Mouse (Mus musculus) urinary bladder, postnatal 36 days (tissue): ENCODE measurements around the gene Nsun7.
A peak's percentile ranks its signal among the peaks of the same experiment; 100 is the strongest.

Source experiments
- DNase-seq, 2 experiments: peaks; one replicate each; pipeline ENCODE4 v3.0.0; 2022; ENCODE audit warnings: low spot score in 2 of 2, mixed read lengths in 1 of 2

The Nsun7 gene

DNA sequence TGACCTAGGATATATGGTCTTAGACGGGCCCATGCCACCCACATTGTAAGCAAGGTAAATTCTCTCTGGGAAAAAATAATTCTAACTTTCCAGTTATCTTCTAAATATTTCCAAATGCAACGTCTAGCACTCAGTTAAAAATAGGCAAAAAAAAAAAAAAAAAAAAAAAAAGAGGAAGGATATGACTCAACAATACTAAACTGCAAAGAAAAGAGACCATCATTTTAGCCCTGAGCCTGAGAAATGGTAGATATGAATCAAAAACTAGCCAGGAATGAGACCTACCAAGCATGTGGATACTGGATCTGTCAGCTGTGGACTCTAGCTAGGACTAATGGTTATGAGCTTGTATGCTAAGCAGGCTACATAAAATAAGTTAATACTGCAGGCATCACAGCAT is 20.0 kb downstream of the Nsun7 start:
- DNase-seq: no peak

- no peak for DNase-seq
Measured at GRCm38 (mm10) chr5:66280742-66281141, 21.0 kb downstream of the Nsun7 start.

DNA sequence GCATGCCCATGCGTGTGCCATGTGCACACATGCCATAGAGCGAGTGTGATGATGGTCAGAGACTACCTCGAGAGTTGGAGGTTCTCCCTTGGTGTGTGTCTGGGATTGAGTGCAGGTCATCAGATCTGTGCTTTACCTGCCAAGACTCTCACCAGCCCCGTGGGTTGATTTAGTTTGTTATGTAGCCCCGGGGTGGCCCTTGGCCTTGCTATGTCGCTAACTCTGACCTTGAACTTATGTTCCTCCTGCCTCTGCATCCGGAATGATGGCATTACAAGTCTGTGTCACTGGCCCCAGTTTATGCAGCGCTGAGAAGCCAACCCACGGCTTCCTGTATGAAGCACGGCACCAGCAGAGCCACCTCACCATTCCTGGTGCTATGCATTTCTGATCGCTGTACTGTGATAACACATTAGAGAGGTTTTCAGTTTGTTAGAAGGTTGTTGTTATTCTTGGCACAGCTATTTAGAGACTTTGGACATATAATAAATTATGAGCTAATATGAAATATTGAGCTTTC is 34.5 kb downstream of the Nsun7 start:
- DNase-seq: no peak

DNA sequence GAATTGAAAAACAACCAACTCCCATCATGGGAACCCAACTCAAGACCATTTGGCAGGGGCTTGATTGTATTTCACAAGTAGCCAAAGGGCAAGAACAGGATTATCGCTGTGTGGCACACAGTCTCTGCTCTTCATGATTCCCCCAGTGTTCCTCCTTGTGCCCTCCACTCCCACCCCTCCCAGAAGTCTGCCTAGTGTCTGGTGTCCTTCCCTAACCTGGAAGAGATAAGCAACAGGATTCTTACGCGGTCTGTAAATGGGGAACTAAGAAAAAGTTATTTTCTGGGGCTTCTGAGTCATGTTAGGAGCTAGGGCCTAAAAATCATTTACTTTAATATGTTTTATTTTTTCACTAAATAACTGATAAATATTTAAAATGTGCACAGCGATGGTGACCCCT is 35.3 kb downstream of the Nsun7 start:
- no peak for DNase-seq

DNA sequence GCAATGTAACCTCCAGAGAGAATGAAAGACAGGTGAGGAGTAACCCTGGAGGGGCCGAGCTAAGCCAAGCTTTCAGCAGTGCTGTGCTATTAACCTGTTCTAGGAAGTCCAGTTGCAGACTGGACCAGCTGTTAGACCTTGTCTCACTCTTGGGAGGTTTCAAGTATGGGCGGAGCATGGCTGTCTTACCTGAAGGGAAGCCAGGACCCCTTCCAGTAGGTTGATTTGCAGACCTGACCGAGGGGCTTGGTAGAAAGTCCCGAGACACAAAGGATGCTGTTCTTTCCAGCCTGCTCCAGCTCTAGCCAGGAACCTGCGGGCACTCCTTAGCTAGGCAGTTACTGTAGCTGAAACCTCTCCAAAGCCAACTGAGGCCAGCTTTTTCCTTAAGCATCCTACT is 36.4 kb downstream of the Nsun7 start:
- no peak for DNase-seq

GRCm38 (mm10) chr5:66298856-66299255 is 39.2 kb downstream of the Nsun7 start:
- peak in 1 of 2 experiments; percentile 19 for DNase-seq

- no peak for DNase-seq
Measured at GRCm38 (mm10) chr5:66300576-66300975, 40.9 kb downstream of the Nsun7 start.

GRCm38 (mm10) chr5:66302085-66302815 is 42.6 kb downstream of the Nsun7 start:
- no peak for DNase-seq

GRCm38 (mm10) chr5:66302873-66303272 is 43.2 kb downstream of the Nsun7 start:
- no peak for DNase-seq

GRCm38 (mm10) chr5:66304300-66305067 is 44.8 kb downstream of the Nsun7 start:
- no peak for DNase-seq

DNA sequence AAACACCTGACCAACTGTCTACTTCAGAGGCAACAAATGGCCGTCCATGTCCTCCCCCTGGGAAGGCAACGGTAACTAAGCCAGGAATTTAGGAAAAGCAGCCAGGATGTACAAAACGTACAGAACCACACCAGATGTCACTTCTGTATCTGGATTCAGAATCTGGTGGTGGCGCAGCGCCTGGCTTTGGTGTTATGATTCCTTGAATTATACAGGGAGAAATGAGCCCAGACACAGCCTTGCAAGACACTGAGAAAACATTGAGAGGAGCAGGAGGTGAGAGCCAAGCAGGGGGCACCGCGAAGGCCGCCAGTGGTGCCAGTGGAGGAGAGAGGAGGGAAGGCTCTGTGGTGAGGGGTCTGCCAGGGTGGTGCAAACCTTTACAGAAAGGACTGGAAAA is 45.8 kb downstream of the Nsun7 start:
- DNase-seq: no peak

GRCm38 (mm10) chr5:66310328-66310727 is 50.6 kb downstream of the Nsun7 start:
- DNase-seq: no peak

DNA sequence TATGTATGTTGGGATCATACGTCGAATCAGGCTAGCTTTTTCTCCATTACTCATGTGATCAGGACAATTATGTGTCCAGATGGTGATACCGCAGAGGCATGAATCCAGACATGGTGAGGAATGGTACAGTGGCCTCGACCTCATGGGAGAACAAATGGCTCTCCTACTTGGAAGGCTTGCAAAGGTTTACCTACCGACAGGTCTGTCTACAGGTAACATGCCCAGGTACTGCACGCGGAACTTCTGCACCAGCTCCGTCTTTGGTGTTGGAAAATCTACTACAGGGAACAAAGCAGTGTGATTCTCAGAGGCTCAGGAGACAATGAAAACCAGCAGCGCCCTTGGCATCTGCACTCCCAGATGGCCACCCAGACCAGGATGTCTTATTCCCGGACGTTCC is 51.1 kb downstream of the Nsun7 start:
- DNase-seq: no peak

DNA sequence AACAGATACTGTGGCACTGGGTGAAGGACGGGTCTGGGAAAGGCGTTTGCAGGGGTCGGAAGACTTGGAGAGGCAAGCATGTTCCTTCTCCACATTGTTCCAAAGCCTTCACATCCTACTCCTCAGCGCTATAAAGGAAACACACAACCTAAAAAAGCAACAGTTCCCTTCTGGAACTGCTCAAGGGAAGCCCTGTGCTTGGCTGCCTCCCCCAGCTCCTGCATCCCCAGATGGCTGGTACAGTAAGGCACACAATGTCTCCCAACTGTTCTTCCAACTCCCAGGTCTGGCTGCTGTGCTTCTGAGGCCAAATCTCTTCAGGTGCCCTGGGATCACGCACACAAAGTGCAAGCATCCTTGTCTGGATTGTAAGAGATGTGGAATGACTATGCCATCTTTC is 56.1 kb downstream of the Nsun7 start:
- no peak for DNase-seq

DNA sequence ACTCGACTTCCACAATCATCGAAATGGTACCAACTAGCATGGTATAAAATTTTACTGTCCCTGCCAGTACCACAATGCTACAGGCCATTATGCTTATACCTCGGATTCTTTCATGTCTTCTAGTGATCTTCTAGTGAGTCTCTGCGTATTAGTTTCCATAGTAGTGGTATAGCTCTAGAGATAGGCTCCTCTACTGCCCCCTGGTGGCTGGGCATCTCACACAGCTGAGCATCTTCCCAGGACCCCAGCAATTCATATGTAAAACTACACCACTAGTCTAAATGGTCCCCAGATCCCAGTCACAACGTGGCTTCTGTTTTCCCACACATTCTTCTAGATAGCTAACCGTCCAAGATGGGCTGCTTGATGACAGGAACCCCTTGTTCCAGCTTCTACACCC is 59.6 kb downstream of the Nsun7 start:
- peak in 1 of 2 experiments; percentile 60 for DNase-seq

GRCm38 (mm10) chr5:66319827-66320404 is 60.2 kb downstream of the Nsun7 start:
- DNase-seq: no peak

DNA sequence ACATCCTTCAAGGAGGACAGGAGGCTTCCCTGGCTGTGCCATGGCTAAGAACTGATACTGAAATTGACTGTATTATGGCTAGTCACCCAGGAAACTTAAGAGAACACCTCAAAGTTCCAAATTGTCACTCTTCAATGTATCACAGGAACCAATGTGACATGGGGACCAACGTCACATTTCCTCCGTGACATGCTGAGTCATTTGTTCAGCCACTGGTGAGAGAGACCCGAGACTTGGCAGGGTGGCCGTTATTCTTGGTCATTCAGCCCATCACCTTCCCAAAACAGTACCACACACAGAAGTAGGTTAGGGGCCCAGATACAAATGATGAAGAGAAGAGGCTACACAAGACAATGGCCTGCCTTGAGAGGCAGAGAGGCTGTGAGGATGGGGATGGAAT is 63.4 kb downstream of the Nsun7 start:
- no peak for DNase-seq

GRCm38 (mm10) chr5:66323603-66324002 is 63.9 kb downstream of the Nsun7 start:
- no peak for DNase-seq

GRCm38 (mm10) chr5:66326395-66326794 is 66.7 kb downstream of the Nsun7 start:
- no peak for DNase-seq

GRCm38 (mm10) chr5:66327949-66328726 is 68.4 kb downstream of the Nsun7 start:
- no peak for DNase-seq

- DNase-seq: no peak
Measured at GRCm38 (mm10) chr5:66328766-66329165, 69.1 kb downstream of the Nsun7 start.

- DNase-seq: no peak
Measured at GRCm38 (mm10) chr5:66330806-66331205, 71.1 kb downstream of the Nsun7 start.
